Mouse (Mus musculus) liver, adult 2 months (tissue): ENCODE results near the gene Csnk1g2. TPM values are rescaled to one million over a fixed set of nuclear protein-coding genes. Genes with fewer than 3 reads are reported as not detected.

ENCODE experiments used
- DNase-seq: peaks from one replicate; pipeline ENCODE4 v3.0.0-alpha.2; 2011; ENCODE audit warnings: low read depth, low spot score; ENCODE audit errors: extremely low read depth
- H3K27ac ChIP-seq: fragments of 200-500 bp; replicated peaks from 2 replicates; pipeline ENCODE4 v1.5.1; 2012; ENCODE audit warnings: low read depth, mild to moderate bottlenecking, control low read depth, inconsistent platforms, low read length; ENCODE audit not compliant: insufficient read depth
- H3K27me3 ChIP-seq: fragments of 200-500 bp; 2 replicates; pipeline ENCODE4 v1.6.1; 2012; ENCODE audit warnings: mild to moderate bottlenecking, moderate library complexity, low read length, inconsistent platforms; ENCODE audit not compliant: control insufficient read depth, insufficient read depth
- H3K36me3 ChIP-seq: fragments of 200-500 bp; 2 replicates; pipeline ENCODE4 v1.6.1; 2012; ENCODE audit warnings: low read length, inconsistent platforms; ENCODE audit not compliant: control insufficient read depth, insufficient read depth
- H3K4me1 ChIP-seq: fragments of 200-500 bp; 2 replicates; pipeline ENCODE4 v1.6.1; 2011; ENCODE audit warnings: low read length; ENCODE audit not compliant: control insufficient read depth, insufficient read depth
- H3K4me3 ChIP-seq: fragments of 200-500 bp; 2 replicates; pipeline ENCODE4 v1.5.1; 2011; ENCODE audit warnings: low read depth, mild to moderate bottlenecking, control low read depth, low read length, moderate library complexity; ENCODE audit not compliant: insufficient read depth
- H3K79me2 ChIP-seq: fragments of 200-500 bp; 2 replicates; pipeline ENCODE4 v1.6.1; 2012; ENCODE audit warnings: inconsistent platforms, mild to moderate bottlenecking, low read length, moderate library complexity; ENCODE audit not compliant: control insufficient read depth, insufficient read depth
- H3K9ac ChIP-seq: fragments of 200-500 bp; 2 replicates; pipeline ENCODE4 v1.6.1; 2012; ENCODE audit warnings: low read depth, mild to moderate bottlenecking, control low read depth, inconsistent platforms, low read length
- CTCF ChIP-seq: fragments of 200-500 bp; IDR thresholded peaks from 2 replicates; pipeline ENCODE4 v1.5.1; 2011; ENCODE audit warnings: low read depth, low read length, control low read depth
- POLR2A ChIP-seq: fragments of 200-500 bp; IDR thresholded peaks from 2 replicates; pipeline ENCODE4 v1.6.1; 2011; ENCODE audit warnings: low read length, control low read depth; ENCODE audit not compliant: insufficient read depth; ENCODE audit errors: extremely low read depth
- WGBS: fragments of 180-500 bp; shearing (Covaris S2); methylation state at CpG from one replicate; pipeline ENCODE4 v1.1.7; 2018; 5-methylcytosine and 5-hydroxymethylcytosine counted together
- polyA plus RNA-seq: library from polyadenylated mRNA; depleted of rRNA; stranded (reverse); fragments of >200 nt; gene quantifications from 2 replicates; pipeline ENCODE4 v1.2.3, GENCODE M21; 2012
- total RNA-seq: library from RNA; depleted of rRNA; stranded (reverse); fragments of >200 nt; gene quantifications from 2 replicates; pipeline ENCODE4 v1.2.3, GENCODE M21; 2014

Csnk1g2 gene
- total and polyA plus RNA-seq, 2 experiments = 54.4 to 123 TPM

GRCm38 (mm10) chr10:80656863-80657623, 34.4 kb downstream of the Csnk1g2 start, which contains the start of gene Btbd2:
Gene Btbd2 (minus strand): TSS chr10:80657071.
- 43% methylated on average over 15 of the region's 15 CpGs for WGBS
- Histone ChIP-seq H3K9ac (peak within 1 kb of the TSS; percentile 91), H3K4me1 (peaks cover 8% of the 10 kb centered on the region), H3K4me3 (peak within 1 kb of the TSS; percentile 78), H3K27ac (peak within 1 kb of the TSS; percentile 50), H3K27me3 (no peaks in the 10 kb centered on the region), H3K36me3 (no peaks in the 10 kb centered on the region), H3K79me2 (peaks cover 20% of the 10 kb centered on the region; the same call in 1 of the 2 replicates)
- no peak for DNase-seq
- TF ChIP-seq POLR2A (no peak), CTCF (no peak)

- H3K4me1 ChIP-seq = peaks cover 10% of the 10 kb centered on the region
- H3K27me3 ChIP-seq = no peaks in the 10 kb centered on the region
- H3K9ac ChIP-seq = no peak overlapping the region
- no peak overlapping the region for H3K4me3 ChIP-seq
- H3K27ac ChIP-seq = no peak overlapping the region
- no peaks in the 10 kb centered on the region for H3K36me3 ChIP-seq
- 86% methylated on average over 14 of the region's 14 CpGs for WGBS
- DNase-seq = no peak
- H3K79me2 ChIP-seq = peaks cover 18% of the 10 kb centered on the region; the same call in 1 of the 2 replicates
- no peak for TF ChIP-seq POLR2A
- TF ChIP-seq CTCF = no peak
Observed at GRCm38 (mm10) chr10:80658194-80658840, 35.7 kb downstream of the Csnk1g2 start.

GRCm38 (mm10) chr10:80658841-80659202, 36.2 kb downstream of the Csnk1g2 start:
- Histone ChIP-seq H3K27me3 (no peaks in the 10 kb centered on the region), H3K4me3 (no peak overlapping the region), H3K9ac (no peak overlapping the region), H3K79me2 (peaks cover 16% of the 10 kb centered on the region; the same call in 1 of the 2 replicates), H3K27ac (no peak overlapping the region), H3K4me1 (peaks cover 14% of the 10 kb centered on the region), H3K36me3 (no peaks in the 10 kb centered on the region)
- TF ChIP-seq CTCF (no peak), POLR2A (no peak)
- WGBS = 61% methylated on average over 4 of the region's 4 CpGs
- no peak for DNase-seq

- TF ChIP-seq POLR2A = no peak
- peak; percentile 65; the same call in 1 of the 2 replicates for TF ChIP-seq CTCF
- 13% methylated on average over 10 of the region's 10 CpGs for WGBS
Observed at GRCm38 (mm10) chr10:80659213-80659612, 36.6 kb downstream of the Csnk1g2 start.

GRCm38 (mm10) chr10:80661149-80661548, 38.5 kb downstream of the Csnk1g2 start:
- TF ChIP-seq POLR2A = no peak
- peak; percentile 61 for TF ChIP-seq CTCF
- Histone ChIP-seq H3K9ac (no peak overlapping the region), H3K27ac (no peak overlapping the region), H3K27me3 (no peaks in the 10 kb centered on the region), H3K79me2 (peaks cover under 1% of the 10 kb centered on the region; the same call in 1 of the 2 replicates), H3K4me3 (no peak overlapping the region), H3K36me3 (no peaks in the 10 kb centered on the region), H3K4me1 (peaks cover 22% of the 10 kb centered on the region)
- DNase-seq = no peak
- 59% methylated on average over 5 of the region's 5 CpGs for WGBS

More at GRCm38 (mm10) chr10:80659213-80659612, 36.6 kb downstream of the Csnk1g2 start:
- Histone ChIP-seq H3K36me3 (no peaks in the 10 kb centered on the region), H3K27me3 (no peaks in the 10 kb centered on the region), H3K79me2 (peaks cover 15% of the 10 kb centered on the region; the same call in 1 of the 2 replicates), H3K4me1 (peaks cover 17% of the 10 kb centered on the region), H3K27ac (no peak overlapping the region), H3K4me3 (no peak overlapping the region), H3K9ac (no peak overlapping the region)
- DNase-seq = peak; percentile 51
